Mouse (Mus musculus) cortical plate, adult 2 months (tissue): ENCODE data around the gene Sag.

Experiments
- CTCF ChIP-seq: fragments of 200-500 bp; IDR thresholded peaks from 2 replicates; pipeline ENCODE4 v1.5.1; 2011; ENCODE audit warnings: mild to moderate bottlenecking, control low read depth, low read length; ENCODE audit not compliant: insufficient read depth; ENCODE audit errors: extremely low read depth
- POLR2A ChIP-seq: fragments of 200-500 bp; IDR thresholded peaks from 2 replicates; pipeline ENCODE4 v1.6.1; 2011; ENCODE audit warnings: mild to moderate bottlenecking, low read length, control low read depth; ENCODE audit not compliant: insufficient read depth; ENCODE audit errors: extremely low read depth

DNA sequence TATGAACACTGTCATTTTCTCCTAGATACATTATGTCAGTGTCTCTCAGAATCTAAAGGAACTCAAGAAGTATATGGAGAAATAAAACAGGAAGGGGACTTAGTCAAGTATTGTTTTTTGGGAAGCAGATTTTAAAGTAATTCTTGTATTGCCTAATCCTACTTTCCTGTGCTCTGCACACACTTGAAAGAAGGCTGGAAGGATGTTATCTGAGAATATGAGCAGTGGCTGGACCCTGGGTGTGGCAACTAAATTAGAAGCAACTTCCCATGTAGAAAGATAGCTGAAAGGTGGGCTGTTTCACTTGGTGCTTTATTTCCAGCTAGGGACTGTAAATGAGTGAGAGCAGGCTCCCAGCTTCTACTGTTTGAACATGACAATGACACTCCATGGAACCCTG lies 69.6 kb downstream of the Sag start:
- TF ChIP-seq POLR2A (no peak), CTCF (no peak)
